Mouse (Mus musculus) heart, embryonic 16.5 days (tissue): ENCODE measurements around the gene Ltbp1. TPM values are rescaled to one million over a fixed set of nuclear protein-coding genes. Genes with fewer than 3 reads are reported as not detected.

Source experiments
- ATAC-seq: fragments of 200-750 bp; cut with Nextera tagmentation; replicated peaks from 2 replicates; pipeline ENCODE4 v1.8.0; 2017; ENCODE audit warnings: moderate number of reproducible peaks; ENCODE audit not compliant: insufficient read depth, low FRiP score; ENCODE audit errors: extremely low read depth
- H3K27ac ChIP-seq: fragments of 300-500 bp; sonication (generic); 2 replicates; pipeline ENCODE4 v1.5.1; 2014; ENCODE audit warnings: mild to moderate bottlenecking, low read length, control low read depth, moderate library complexity
- H3K27me3 ChIP-seq: fragments of 300-500 bp; sonication (generic); 2 replicates; pipeline ENCODE4 v1.6.1; 2014; ENCODE audit warnings: low read length, mixed read lengths; ENCODE audit not compliant: control insufficient read depth, insufficient read depth
- H3K36me3 ChIP-seq: fragments of 300-500 bp; sonication (generic); 2 replicates; pipeline ENCODE4 v1.6.1; 2014; ENCODE audit not compliant: control insufficient read depth, insufficient read depth
- H3K4me1 ChIP-seq: fragments of 300-500 bp; sonication (generic); 2 replicates; pipeline ENCODE4 v1.6.1; 2014; ENCODE audit warnings: low read length, mixed read lengths; ENCODE audit not compliant: control insufficient read depth, insufficient read depth
- H3K4me2 ChIP-seq: fragments of 300-500 bp; sonication (generic); 2 replicates; pipeline ENCODE4 v1.6.1; 2014; ENCODE audit warnings: low read depth, mild to moderate bottlenecking, control low read depth, low read length
- H3K4me3 ChIP-seq: fragments of 300-500 bp; sonication (generic); 2 replicates; pipeline ENCODE4 v1.5.1; 2014; ENCODE audit warnings: mild to moderate bottlenecking, control low read depth, low read length
- H3K9ac ChIP-seq: fragments of 300-500 bp; sonication (generic); 2 replicates; pipeline ENCODE4 v1.6.1; 2014; ENCODE audit warnings: low read length, control low read depth
- H3K9me3 ChIP-seq: fragments of 300-500 bp; sonication (generic); replicated peaks from 2 replicates; pipeline ENCODE4 v1.6.1; 2016; ENCODE audit warnings: low read length; ENCODE audit not compliant: control insufficient read depth
- WGBS: fragments of 180-500 bp; shearing (Covaris S2); extraction: QIAGEN DNeasy Blood & Tissue Kit; methylation state at CpG from one replicate; pipeline ENCODE4 v1.1.7; 2014; 5-methylcytosine and 5-hydroxymethylcytosine counted together
- polyA plus RNA-seq: library from polyadenylated mRNA; unstranded; fragments of >200 nt; fragmentation: Nextera tagmentation; extraction: Ambion mirVana; gene quantifications from 2 replicates; pipeline ENCODE4 v1.2.1, GENCODE M21; 2015

Ltbp1 gene
- polyA plus RNA-seq, 1 experiment from 2014 or later: 15.6 TPM

- H3K4me2 ChIP-seq: no peak overlapping the region
- 0 out of 2 replicates have a peak, but pooled peaks cover 2% of the 10 kb centered on the region for H3K4me1 ChIP-seq
- 90% methylated on average over 3 of the region's 3 CpGs for WGBS
- ATAC-seq: no peak
- no peak overlapping the region for H3K9ac ChIP-seq
- H3K36me3 ChIP-seq: no peaks in the 10 kb centered on the region
- H3K27ac ChIP-seq: no peak overlapping the region
- no peaks in the 10 kb centered on the region for H3K27me3 ChIP-seq
- H3K9me3 ChIP-seq: peaks cover 4% of the 10 kb centered on the region; the same call in 1 of the 2 replicates
- no peak overlapping the region for H3K4me3 ChIP-seq
Measured at GRCm38 (mm10) chr17:75263336-75263990, 258.1 kb downstream of the Ltbp1 start.

- no peak for ATAC-seq
- peaks cover 4% of the 10 kb centered on the region; the same call in 1 of the 2 replicates for H3K9me3 ChIP-seq
- H3K4me1 ChIP-seq: 0 out of 2 replicates have a peak, but pooled peaks cover 2% of the 10 kb centered on the region
- WGBS: 71% methylated on average over 4 of the region's 4 CpGs
- H3K4me3 ChIP-seq: no peak overlapping the region
- H3K27ac ChIP-seq: no peak overlapping the region
- H3K36me3 ChIP-seq: no peaks in the 10 kb centered on the region
- H3K27me3 ChIP-seq: no peaks in the 10 kb centered on the region
- H3K9ac ChIP-seq: no peak overlapping the region
- H3K4me2 ChIP-seq: no peak overlapping the region
Measured at GRCm38 (mm10) chr17:75268506-75268905, 263.1 kb downstream of the Ltbp1 start.

- H3K27ac ChIP-seq: no peak overlapping the region
- no peak overlapping the region for H3K4me2 ChIP-seq
- 0 out of 2 replicates have a peak, but pooled peaks cover 2% of the 10 kb centered on the region for H3K4me1 ChIP-seq
- no peak for ATAC-seq
- H3K36me3 ChIP-seq: no peaks in the 10 kb centered on the region
- no peaks in the 10 kb centered on the region for H3K27me3 ChIP-seq
- H3K9ac ChIP-seq: no peak overlapping the region
- whole genome bisulfite sequencing: 74% methylated on average over 3 of the region's 3 CpGs
- H3K4me3 ChIP-seq: no peak overlapping the region
- H3K9me3 ChIP-seq: no peaks in the 10 kb centered on the region
Measured at GRCm38 (mm10) chr17:75272446-75272845, 267.1 kb downstream of the Ltbp1 start.

- ATAC-seq: no peak
- no peak overlapping the region for H3K4me2 ChIP-seq
- H3K9me3 ChIP-seq: no peaks in the 10 kb centered on the region
- H3K4me1 ChIP-seq: no peaks in the 10 kb centered on the region
- WGBS: 70% methylated on average over 1 of the region's 1 CpGs
- no peak overlapping the region for H3K27ac ChIP-seq
- H3K9ac ChIP-seq: no peak overlapping the region
- no peaks in the 10 kb centered on the region for H3K27me3 ChIP-seq
- H3K36me3 ChIP-seq: no peaks in the 10 kb centered on the region
- H3K4me3 ChIP-seq: no peak overlapping the region
Measured at GRCm38 (mm10) chr17:75273272-75273671, 267.9 kb downstream of the Ltbp1 start.

- Histone ChIP-seq H3K4me3 (no peak overlapping the region), H3K27me3 (no peaks in the 10 kb centered on the region), H3K4me2 (no peak overlapping the region), H3K36me3 (no peaks in the 10 kb centered on the region), H3K27ac (no peak overlapping the region), H3K4me1 (no peaks in the 10 kb centered on the region), H3K9me3 (no peaks in the 10 kb centered on the region), H3K9ac (no peak overlapping the region)
- 78% methylated on average over 6 of the region's 6 CpGs for WGBS
- no peak for ATAC-seq
Measured at GRCm38 (mm10) chr17:75275302-75275701, 269.9 kb downstream of the Ltbp1 start.

GRCm38 (mm10) chr17:75278106-75278505 is 272.7 kb downstream of the Ltbp1 start:
- Histone ChIP-seq H3K4me1 (no peaks in the 10 kb centered on the region), H3K9me3 (no peaks in the 10 kb centered on the region), H3K27me3 (no peaks in the 10 kb centered on the region), H3K4me3 (no peak overlapping the region), H3K27ac (no peak overlapping the region), H3K4me2 (no peak overlapping the region), H3K9ac (no peak overlapping the region), H3K36me3 (0 out of 2 replicates have a peak, but pooled peaks cover 2% of the 10 kb centered on the region)
- WGBS: 93% methylated on average over 1 of the region's 1 CpGs
- ATAC-seq: no peak

- Histone ChIP-seq H3K4me2 (no peak overlapping the region), H3K27me3 (no peaks in the 10 kb centered on the region), H3K9me3 (no peaks in the 10 kb centered on the region), H3K4me3 (no peak overlapping the region), H3K9ac (no peak overlapping the region), H3K27ac (no peak overlapping the region), H3K36me3 (0 out of 2 replicates have a peak, but pooled peaks cover 2% of the 10 kb centered on the region), H3K4me1 (no peaks in the 10 kb centered on the region)
- ATAC-seq: no peak
- WGBS: 79% methylated on average over 6 of the region's 6 CpGs
Measured at GRCm38 (mm10) chr17:75278561-75278960, 273.2 kb downstream of the Ltbp1 start.

GRCm38 (mm10) chr17:75281345-75281744 is 276.0 kb downstream of the Ltbp1 start:
- Histone ChIP-seq H3K9ac (no peak overlapping the region), H3K36me3 (0 out of 2 replicates have a peak, but pooled peaks cover 2% of the 10 kb centered on the region), H3K4me1 (no peaks in the 10 kb centered on the region), H3K27ac (no peak overlapping the region), H3K9me3 (no peaks in the 10 kb centered on the region), H3K4me2 (no peak overlapping the region), H3K4me3 (no peak overlapping the region), H3K27me3 (no peaks in the 10 kb centered on the region)
- no peak for ATAC-seq
- 70% methylated on average over 5 of the region's 5 CpGs for WGBS

GRCm38 (mm10) chr17:75284876-75285708 is 279.7 kb downstream of the Ltbp1 start:
- H3K4me1 ChIP-seq: no peaks in the 10 kb centered on the region
- no peak overlapping the region for H3K4me2 ChIP-seq
- H3K27me3 ChIP-seq: no peaks in the 10 kb centered on the region
- no peaks in the 10 kb centered on the region for H3K9me3 ChIP-seq
- no peak overlapping the region for H3K9ac ChIP-seq
- 0 out of 2 replicates have a peak, but pooled peaks have one; percentile 28 for ATAC-seq
- H3K36me3 ChIP-seq: 0 out of 2 replicates have a peak, but pooled peaks cover 2% of the 10 kb centered on the region
- 57% methylated on average over 9 of the region's 9 CpGs for WGBS
- H3K4me3 ChIP-seq: no peak overlapping the region
- no peak overlapping the region for H3K27ac ChIP-seq
